Mouse (Mus musculus) midbrain, embryonic 14.5 days (tissue): Measurements from ENCODE around the gene Fjx1. TPM values are rescaled to one million over a fixed set of nuclear protein-coding genes. Genes with fewer than 3 reads are reported as not detected.

Experiments
- ATAC-seq: fragments of 200-750 bp; cut with Nextera tagmentation; 2 replicates; pipeline ENCODE4 v1.8.0; 2017; ENCODE audit warnings: moderate number of reproducible peaks, moderate library complexity; ENCODE audit not compliant: low FRiP score, low TSS enrichment
- DNase-seq: peaks from one replicate; pipeline ENCODE4 v3.0.0-alpha.2; 2015
- H3K27ac ChIP-seq: fragments of 300-500 bp; sonication (generic); replicated peaks from 2 replicates; pipeline ENCODE4 v1.5.1; 2014; ENCODE audit warnings: mild to moderate bottlenecking, low read depth, low read length, moderate library complexity
- H3K27me3 ChIP-seq: fragments of 300-500 bp; sonication (generic); 2 replicates; pipeline ENCODE4 v1.6.1; 2014; ENCODE audit warnings: low read length, control low read depth, mixed read lengths; ENCODE audit not compliant: control insufficient read depth, insufficient read depth
- H3K36me3 ChIP-seq: fragments of 300-500 bp; sonication (generic); 2 replicates; pipeline ENCODE4 v1.6.1; 2014; ENCODE audit warnings: low read length, control low read depth; ENCODE audit not compliant: control insufficient read depth, insufficient read depth
- H3K4me1 ChIP-seq: fragments of 300-500 bp; sonication (generic); 2 replicates; pipeline ENCODE4 v1.6.1; 2014; ENCODE audit warnings: mild to moderate bottlenecking, antibody characterized with exemption, low read length, control low read depth; ENCODE audit not compliant: control insufficient read depth, insufficient read depth
- H3K4me2 ChIP-seq: fragments of 300-500 bp; sonication (generic); 2 replicates; pipeline ENCODE4 v1.6.1; 2014; ENCODE audit warnings: mild to moderate bottlenecking, low read length, moderate library complexity
- H3K4me3 ChIP-seq: fragments of 300-500 bp; sonication (generic); replicated peaks from 2 replicates; pipeline ENCODE4 v1.5.1; 2014; ENCODE audit warnings: low read depth, low read length
- H3K9ac ChIP-seq: fragments of 300-500 bp; sonication (generic); replicated peaks from 2 replicates; pipeline ENCODE4 v1.6.1; 2014; ENCODE audit warnings: mild to moderate bottlenecking, low read length, moderate library complexity
- H3K9me3 ChIP-seq: fragments of 300-500 bp; sonication (generic); 2 replicates; pipeline ENCODE4 v1.6.1; 2016; ENCODE audit warnings: low read length, control low read depth, mixed read lengths; ENCODE audit not compliant: control insufficient read depth
- WGBS: fragments of 180-500 bp; shearing (Covaris S2); extraction: QIAGEN DNeasy Blood & Tissue Kit; methylation state at CpG from one replicate; pipeline ENCODE4 v1.1.7; 2014; 5-methylcytosine and 5-hydroxymethylcytosine counted together
- polyA plus RNA-seq: library from polyadenylated mRNA; unstranded; fragments of >200 nt; fragmentation: Nextera tagmentation; extraction: Ambion mirVana; gene quantifications from 2 replicates; pipeline ENCODE4 v1.2.1, GENCODE M21; 2014

Fjx1 gene
- polyA plus RNA-seq, 1 experiment from 2014 or later: 33.0 TPM

DNA sequence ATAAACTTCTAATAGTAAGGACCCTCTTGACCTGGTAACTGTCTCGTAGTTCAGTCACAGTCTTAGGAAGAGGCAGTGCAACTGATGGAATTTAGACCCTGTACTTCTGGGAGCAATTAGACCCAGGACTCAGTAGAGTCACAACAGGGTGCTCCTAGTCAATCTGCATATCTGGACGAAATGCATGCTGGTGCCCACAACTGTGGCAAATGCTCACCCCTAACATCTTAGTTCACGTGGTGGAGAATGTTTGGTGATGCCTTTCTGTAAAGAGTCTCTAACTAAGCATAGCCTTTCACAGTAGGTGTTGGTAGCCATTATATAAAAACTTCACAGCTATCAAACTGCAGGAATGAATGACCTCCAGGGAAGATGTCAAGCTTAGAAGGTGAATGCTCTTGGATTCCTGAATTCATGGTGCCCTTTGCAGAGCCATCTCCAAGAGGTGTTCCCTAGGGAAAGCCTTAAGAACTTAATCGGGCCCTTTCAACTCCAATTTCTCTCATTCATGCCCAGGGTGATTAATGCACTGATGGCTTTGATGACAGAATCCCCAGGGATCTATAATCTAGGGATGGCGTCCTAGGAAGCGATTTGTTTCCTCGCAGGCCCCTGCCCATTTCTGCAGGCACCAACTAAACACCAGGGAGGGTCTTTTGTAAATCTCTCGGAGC is 14.8 kb downstream of the Fjx1 start:
- DNase-seq: peak; percentile 19

GRCm38 (mm10) chr2:102433879-102434278 is 18.4 kb downstream of the Fjx1 start:
- H3K36me3 ChIP-seq: no peaks in the 10 kb centered on the region
- H3K9me3 ChIP-seq: no peaks in the 10 kb centered on the region
- no peak overlapping the region for H3K4me2 ChIP-seq
- H3K27ac ChIP-seq: no peak overlapping the region
- no peak overlapping the region for H3K4me3 ChIP-seq
- H3K4me1 ChIP-seq: no peaks in the 10 kb centered on the region
- ATAC-seq (no peak), DNase-seq (no peak)
- WGBS: 94% methylated on average over 1 of the region's 1 CpGs
- no peaks in the 10 kb centered on the region for H3K27me3 ChIP-seq
- no peak overlapping the region for H3K9ac ChIP-seq

More for the DNA sequence above, 14.8 kb downstream of the Fjx1 start:
- Histone ChIP-seq H3K9ac (no peak overlapping the region), H3K4me1 (no peaks in the 10 kb centered on the region), H3K36me3 (no peaks in the 10 kb centered on the region), H3K4me2 (no peak overlapping the region), H3K27me3 (no peaks in the 10 kb centered on the region), H3K9me3 (no peaks in the 10 kb centered on the region), H3K27ac (no peak overlapping the region), H3K4me3 (no peak overlapping the region)
- 11% methylated on average over 8 of the region's 8 CpGs for WGBS
- no peak for ATAC-seq

DNA sequence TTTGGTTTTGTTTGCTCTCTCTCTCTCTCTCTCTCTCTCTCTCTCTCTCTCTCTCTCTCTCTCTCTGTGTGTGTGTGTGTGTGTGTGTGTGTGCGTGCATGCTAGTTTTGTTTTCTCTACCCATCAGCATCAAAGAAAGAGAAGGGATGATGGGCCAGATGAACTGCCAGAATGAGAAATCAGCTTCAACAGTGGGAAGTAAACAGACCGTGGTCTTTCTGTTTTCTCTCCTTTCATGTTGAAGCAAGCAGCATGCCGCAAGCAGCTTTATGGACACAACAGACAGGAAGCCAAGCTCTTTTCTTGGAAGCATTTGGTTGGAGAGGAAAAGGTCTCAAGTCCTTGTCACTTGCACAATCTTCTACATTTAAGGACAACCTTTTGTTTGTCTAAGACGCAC is 21.2 kb downstream of the Fjx1 start:
- Histone ChIP-seq H3K27me3 (no peaks in the 10 kb centered on the region), H3K9ac (no peak overlapping the region), H3K9me3 (no peaks in the 10 kb centered on the region), H3K36me3 (no peaks in the 10 kb centered on the region), H3K4me1 (no peaks in the 10 kb centered on the region), H3K27ac (no peak overlapping the region), H3K4me2 (no peak overlapping the region), H3K4me3 (no peak overlapping the region)
- DNase-seq: no peak
- ATAC-seq: no peak
- WGBS: 30% methylated on average over 4 of the region's 4 CpGs

DNA sequence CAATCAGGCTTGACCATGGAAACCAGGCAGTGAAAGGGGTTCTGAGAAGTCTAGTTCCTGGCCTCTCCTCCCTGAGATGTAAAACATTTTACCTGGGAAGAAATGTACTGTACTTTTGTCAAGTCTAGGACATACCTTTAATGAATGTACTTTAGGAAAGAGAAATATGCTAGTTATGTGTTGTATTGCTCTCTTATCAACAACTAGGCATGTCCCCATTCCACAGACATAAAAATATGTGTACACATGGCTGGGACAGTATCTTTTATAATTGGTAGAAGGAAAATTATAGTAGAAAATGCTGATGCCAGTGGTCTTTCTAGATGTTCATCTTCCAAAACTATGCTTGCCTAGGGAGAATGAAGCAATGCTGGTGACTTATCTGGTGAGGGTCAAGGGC is 24.3 kb downstream of the Fjx1 start:
- no peak overlapping the region for H3K9ac ChIP-seq
- no peaks in the 10 kb centered on the region for H3K27me3 ChIP-seq
- no peak for DNase-seq
- no peaks in the 10 kb centered on the region for H3K9me3 ChIP-seq
- H3K4me1 ChIP-seq: no peaks in the 10 kb centered on the region
- no peak overlapping the region for H3K4me3 ChIP-seq
- H3K27ac ChIP-seq: no peak overlapping the region
- no peak for ATAC-seq
- H3K36me3 ChIP-seq: no peaks in the 10 kb centered on the region
- H3K4me2 ChIP-seq: no peak overlapping the region

DNA sequence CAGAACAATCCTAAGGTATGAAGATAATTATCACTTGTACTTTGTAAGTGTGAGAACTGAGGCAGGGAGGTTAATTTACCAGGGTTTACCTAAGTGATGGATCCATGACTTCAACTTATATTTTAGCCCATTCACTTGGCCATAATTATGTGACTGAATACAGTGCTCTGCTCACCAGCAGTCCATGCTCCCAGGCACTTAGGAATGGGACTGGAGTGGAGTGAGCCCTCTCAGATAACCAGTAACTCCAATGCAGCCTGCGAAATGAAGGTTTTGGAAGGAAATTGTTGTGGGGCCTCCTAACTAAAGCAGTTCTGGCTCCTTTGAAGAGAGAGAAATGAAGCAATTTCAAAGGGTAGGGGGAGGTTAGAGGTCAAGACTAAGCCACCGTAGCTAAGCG is 25.9 kb downstream of the Fjx1 start:
- Histone ChIP-seq H3K4me1 (no peaks in the 10 kb centered on the region), H3K27ac (no peak overlapping the region), H3K9me3 (no peaks in the 10 kb centered on the region), H3K9ac (no peak overlapping the region), H3K27me3 (no peaks in the 10 kb centered on the region), H3K4me3 (no peak overlapping the region), H3K36me3 (no peaks in the 10 kb centered on the region), H3K4me2 (no peak overlapping the region)
- ATAC-seq (no peak), DNase-seq (no peak)
- WGBS: 14% methylated on average over 3 of the region's 3 CpGs

GRCm38 (mm10) chr2:102416149-102416743 is 36.1 kb downstream of the Fjx1 start:
- DNase-seq: no peak
- ATAC-seq: no peak
- no peaks in the 10 kb centered on the region for H3K4me1 ChIP-seq
- no peak overlapping the region for H3K27ac ChIP-seq
- H3K27me3 ChIP-seq: no peaks in the 10 kb centered on the region
- no peaks in the 10 kb centered on the region for H3K9me3 ChIP-seq
- H3K4me3 ChIP-seq: no peak overlapping the region
- 86% methylated on average over 14 of the region's 14 CpGs for WGBS
- H3K36me3 ChIP-seq: no peaks in the 10 kb centered on the region
- no peak overlapping the region for H3K9ac ChIP-seq
- H3K4me2 ChIP-seq: no peak overlapping the region

DNA sequence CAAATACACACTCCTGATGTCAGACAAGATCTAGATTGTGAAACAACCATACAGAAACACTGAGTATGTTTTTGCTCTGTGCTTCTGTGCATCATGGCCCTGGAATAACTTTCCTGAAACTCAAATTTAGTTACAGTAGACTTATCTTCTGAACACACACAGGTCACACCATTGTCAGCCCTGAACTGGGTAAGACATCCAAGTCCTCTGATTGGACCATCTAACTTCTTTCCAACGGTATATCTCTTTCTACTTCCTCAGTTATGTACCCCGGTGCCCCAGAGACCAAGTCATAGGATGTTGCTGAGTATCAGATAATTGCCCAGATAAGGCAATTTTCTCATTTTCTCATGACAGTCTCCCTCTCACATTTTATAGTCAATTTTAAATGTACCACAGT is 39.6 kb downstream of the Fjx1 start:
- Histone ChIP-seq H3K36me3 (no peaks in the 10 kb centered on the region), H3K4me2 (no peak overlapping the region), H3K27ac (no peak overlapping the region), H3K27me3 (no peaks in the 10 kb centered on the region), H3K4me3 (no peak overlapping the region), H3K4me1 (peaks cover 2% of the 10 kb centered on the region), H3K9me3 (no peaks in the 10 kb centered on the region), H3K9ac (no peak overlapping the region)
- ATAC-seq (no peak), DNase-seq (no peak)
- WGBS: 85% methylated on average over 2 of the region's 2 CpGs

DNA sequence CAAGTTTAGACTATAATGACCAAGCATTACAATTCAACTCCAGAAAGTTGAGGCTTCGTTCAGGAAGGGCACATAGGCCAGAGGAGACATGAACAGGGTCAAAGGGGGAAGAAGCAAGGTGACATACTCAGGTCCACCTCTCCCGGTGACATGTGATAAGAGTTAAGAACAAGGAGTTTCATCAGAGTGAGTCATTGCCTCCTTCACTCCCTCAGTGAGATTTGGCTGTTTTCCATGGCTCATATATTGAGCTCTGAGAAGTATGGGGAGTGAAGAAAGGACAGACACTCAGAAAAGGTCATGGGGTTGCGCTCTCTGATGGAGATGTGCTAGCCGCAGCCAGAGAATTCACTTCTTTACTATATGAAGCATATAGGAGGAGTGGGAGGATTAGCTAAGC is 41.7 kb downstream of the Fjx1 start:
- DNase-seq: no peak
- H3K27me3 ChIP-seq: no peaks in the 10 kb centered on the region
- H3K9ac ChIP-seq: no peak overlapping the region
- H3K4me1 ChIP-seq: peaks cover 11% of the 10 kb centered on the region
- WGBS: 83% methylated on average over 4 of the region's 4 CpGs
- H3K36me3 ChIP-seq: no peaks in the 10 kb centered on the region
- no peak overlapping the region for H3K4me2 ChIP-seq
- no peak overlapping the region for H3K4me3 ChIP-seq
- no peak for ATAC-seq
- no peaks in the 10 kb centered on the region for H3K9me3 ChIP-seq
- no peak overlapping the region for H3K27ac ChIP-seq

DNA sequence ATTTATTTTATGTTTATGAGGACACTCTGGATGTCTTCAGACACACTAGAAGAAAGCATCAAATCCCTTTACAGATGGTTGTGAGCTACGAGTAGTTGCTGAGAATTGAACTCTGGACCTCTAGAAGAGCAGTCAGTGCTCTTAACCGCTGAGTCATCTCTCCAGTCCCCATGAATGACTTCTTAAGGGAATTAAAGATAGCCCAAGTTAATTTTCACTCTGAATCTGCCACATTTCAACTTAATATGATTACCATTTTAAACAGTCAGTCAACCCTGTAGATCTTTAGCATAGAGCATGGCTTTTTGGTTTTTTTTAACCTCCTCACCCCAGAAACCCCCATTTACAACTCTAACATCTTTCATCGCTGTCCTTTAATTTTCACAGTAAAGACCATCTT is 42.6 kb downstream of the Fjx1 start:
- no peaks in the 10 kb centered on the region for H3K9me3 ChIP-seq
- H3K4me3 ChIP-seq: no peak overlapping the region
- no peaks in the 10 kb centered on the region for H3K36me3 ChIP-seq
- H3K27me3 ChIP-seq: no peaks in the 10 kb centered on the region
- H3K9ac ChIP-seq: no peak overlapping the region
- 90% methylated on average over 3 of the region's 3 CpGs for WGBS
- H3K4me1 ChIP-seq: peaks cover 11% of the 10 kb centered on the region
- no peak overlapping the region for H3K27ac ChIP-seq
- ATAC-seq (no peak), DNase-seq (no peak)
- no peak overlapping the region for H3K4me2 ChIP-seq
